Mouse (Mus musculus) spleen, adult 2 months (tissue): Measurements from ENCODE around the gene Paf1.

Source experiments
- CTCF ChIP-seq: fragments of 200-500 bp; IDR thresholded peaks from 2 replicates; pipeline ENCODE4 v1.5.1; 2011; ENCODE audit warnings: mild to moderate bottlenecking, inconsistent platforms; ENCODE audit not compliant: insufficient read depth, insufficient read length, insufficient replicate concordance; ENCODE audit errors: extremely low read depth
- POLR2A ChIP-seq: fragments of 200-500 bp; IDR thresholded peaks from 2 replicates; pipeline ENCODE4 v1.6.1; 2011; ENCODE audit warnings: low read depth, low read length, inconsistent platforms

GRCm38 (mm10) chr7:28390331-28390730 is 2.4 kb upstream of the Paf1 start:
- TF ChIP-seq CTCF (no peak), POLR2A (no peak)
